Mouse (Mus musculus): Measurements from ENCODE around the gene Dock4. TPM values are rescaled to one million over a fixed set of nuclear protein-coding genes. Genes with fewer than 3 reads are reported as not detected.

The Dock4 gene
- total RNA-seq, 2 experiments from 2014 or later: 90.2 to 93.0 TPM

DNA sequence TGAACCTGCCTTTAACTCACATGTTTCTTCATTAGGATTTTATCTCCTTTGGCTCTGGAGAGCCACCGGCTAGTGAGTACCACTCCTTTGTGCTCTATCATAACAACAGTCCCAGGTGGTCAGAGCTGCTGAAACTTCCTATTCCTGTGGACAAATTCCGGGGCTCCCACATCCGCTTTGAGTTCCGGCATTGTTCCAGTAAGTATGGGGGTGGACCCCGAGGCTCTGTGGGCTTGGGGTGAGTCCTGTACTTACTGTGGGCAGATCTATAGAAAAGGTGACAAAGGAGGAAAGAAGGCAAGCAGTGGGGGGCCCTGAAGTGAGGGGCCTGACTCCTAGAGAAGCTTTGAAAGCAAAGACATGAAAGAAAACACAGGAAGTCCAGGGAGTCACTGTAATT lies 258.5 kb downstream of the Dock4 start:
- DNase-seq (ENCODE audit: low spot score in 2 of 2): no peak
- intact Hi-C loops (cut with DNase I): no loop called here

- no peak for DNase-seq (ENCODE audit: low spot score in 2 of 2)
- intact Hi-C loops (cut with DNase I): no loop called here
Measured at GRCm38 (mm10) chr12:40707108-40707507, 261.4 kb downstream of the Dock4 start.

DNA sequence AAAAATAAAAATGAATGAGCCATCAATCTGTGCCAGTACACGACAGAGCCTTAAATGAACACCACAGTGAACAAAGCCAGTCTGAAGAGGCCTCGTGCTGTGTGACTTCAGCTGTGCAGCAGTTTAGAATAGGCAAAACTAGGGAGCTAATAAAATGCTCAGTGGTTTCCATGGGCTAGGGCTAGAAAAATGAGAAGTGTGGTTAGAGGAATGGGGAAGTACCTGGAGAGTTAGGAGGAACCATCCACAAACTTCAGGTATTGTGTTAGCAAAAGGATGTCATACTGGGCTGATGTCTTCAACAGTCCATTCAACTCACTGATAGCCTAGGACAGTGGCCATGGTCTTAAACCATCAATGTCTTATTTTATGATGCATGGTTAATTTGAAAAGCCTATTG lies 263.3 kb downstream of the Dock4 start:
- no peak for DNase-seq (ENCODE audit: low spot score in 2 of 2)
- intact Hi-C loops (cut with DNase I): no loop called here

GRCm38 (mm10) chr12:40712235-40712634 lies 266.5 kb downstream of the Dock4 start:
- DNase-seq (ENCODE audit: low spot score in 2 of 2): no peak
- intact Hi-C loops (cut with DNase I): no loop called here

- no peak for DNase-seq (ENCODE audit: low spot score in 2 of 2)
- intact Hi-C loops (cut with DNase I): no loop called here
Measured at GRCm38 (mm10) chr12:40714288-40714687, 268.5 kb downstream of the Dock4 start.

- intact Hi-C loops (cut with DNase I): no loop called here
- no peak for DNase-seq (ENCODE audit: low spot score in 2 of 2)
Measured at GRCm38 (mm10) chr12:40715174-40715573, 269.4 kb downstream of the Dock4 start.

DNA sequence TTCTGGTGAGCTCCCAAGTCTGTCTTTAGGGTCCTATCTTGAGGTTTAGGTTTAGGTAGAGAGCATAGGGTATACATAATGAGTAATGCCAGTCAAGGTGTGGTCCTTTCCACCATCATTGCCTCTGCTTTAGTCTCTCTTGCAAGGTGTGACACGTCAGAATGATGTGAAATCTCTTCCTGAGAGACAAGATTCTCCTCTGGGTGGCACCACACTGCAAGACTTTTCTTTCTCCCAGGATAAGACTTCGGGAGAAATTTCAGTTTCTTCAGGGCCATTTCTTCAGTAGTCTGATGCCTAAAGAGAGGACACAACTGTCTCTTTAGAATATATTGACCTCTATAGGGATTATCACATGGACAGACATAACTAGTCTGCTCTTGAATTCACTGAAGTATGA lies 282.6 kb downstream of the Dock4 start:
- intact Hi-C loops (cut with DNase I): loop anchor here (5.0 kb wide), 1 partner anchor 89 kb away; no protein-coding TSS in a partner anchor

GRCm38 (mm10) chr12:40730756-40731155 lies 285.0 kb downstream of the Dock4 start:
- no peak for DNase-seq (ENCODE audit: low spot score in 2 of 2)

More for the DNA sequence above, 282.6 kb downstream of the Dock4 start:
- peak in 1 of 2 experiments; percentile 31 for DNase-seq (ENCODE audit: low spot score in 2 of 2)

DNA sequence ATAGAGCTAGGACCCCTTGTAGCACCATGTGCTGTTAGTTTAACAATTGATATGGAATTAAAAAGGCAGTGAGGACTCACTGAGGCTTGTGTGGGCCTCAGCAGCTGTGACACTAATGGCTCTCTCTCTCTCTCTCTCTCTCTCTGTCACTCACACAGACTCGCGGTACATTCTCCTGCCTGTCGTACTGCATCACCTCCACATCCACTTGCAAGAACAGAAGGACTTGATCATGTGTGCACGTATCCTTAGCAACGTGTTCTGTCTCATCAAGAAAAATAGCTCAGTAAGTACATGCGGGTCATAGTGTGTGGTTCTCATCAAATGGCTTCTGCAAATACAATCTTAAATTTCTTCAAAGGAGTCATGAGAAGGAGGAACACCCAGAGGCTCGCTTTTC lies 299.7 kb downstream of the Dock4 start:
- intact Hi-C loops (cut with DNase I): no loop called here
- DNase-seq (ENCODE audit: low spot score in 2 of 2): no peak

More at GRCm38 (mm10) chr12:40730756-40731155, 285.0 kb downstream of the Dock4 start:
- intact Hi-C loops (cut with DNase I): no loop called here

DNA sequence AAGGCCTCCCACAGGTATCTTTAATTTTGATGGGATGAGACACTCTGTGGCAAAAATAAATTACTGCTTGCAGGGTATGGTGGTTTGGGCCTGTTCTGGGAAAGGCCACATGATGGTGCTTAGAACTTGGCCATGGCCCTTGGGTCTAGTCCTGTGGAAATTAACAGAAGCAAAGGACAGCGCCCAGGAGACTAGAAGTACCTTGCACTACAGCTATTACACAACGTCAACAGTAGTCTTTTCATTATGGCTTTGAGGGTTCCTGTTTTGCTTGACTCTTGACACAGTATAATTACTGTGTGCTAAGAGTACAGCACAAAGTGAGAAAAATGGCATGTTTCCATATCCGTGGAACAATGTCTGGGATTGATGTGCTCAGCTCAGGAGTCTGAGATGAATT lies 300.3 kb downstream of the Dock4 start:
- no peak for DNase-seq (ENCODE audit: low spot score in 2 of 2)
- intact Hi-C loops (cut with DNase I): no loop called here

DNA sequence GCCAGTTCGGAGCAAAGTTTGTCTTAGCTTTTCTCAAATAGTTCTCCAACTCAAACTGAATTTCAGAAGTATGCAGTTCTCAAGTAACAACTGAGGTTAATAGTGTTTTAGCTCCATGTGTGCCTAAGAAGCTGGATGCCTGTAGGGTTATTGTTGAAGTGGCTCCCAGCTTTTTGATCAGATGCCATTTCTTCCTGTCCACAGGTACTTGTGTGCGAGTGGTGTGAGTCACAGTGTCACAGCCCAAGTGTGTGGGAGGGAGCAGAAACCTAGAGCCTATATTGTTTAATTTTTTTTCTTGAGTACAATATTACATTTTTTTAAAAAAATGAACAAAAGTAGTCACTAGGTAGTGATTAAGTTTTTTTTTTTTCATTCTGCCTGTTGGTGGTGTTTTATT lies 313.5 kb downstream of the Dock4 start:
- intact Hi-C loops (cut with DNase I): no loop called here
- no peak for DNase-seq (ENCODE audit: low spot score in 2 of 2)

GRCm38 (mm10) chr12:40767258-40767816 lies 321.6 kb downstream of the Dock4 start:
- intact Hi-C loops (cut with DNase I): no loop called here
- no peak for DNase-seq (ENCODE audit: low spot score in 2 of 2)

GRCm38 (mm10) chr12:40773091-40773490 lies 327.3 kb downstream of the Dock4 start:
- no peak for DNase-seq (ENCODE audit: low spot score in 2 of 2)
- intact Hi-C loops (cut with DNase I): no loop called here

- intact Hi-C loops (cut with DNase I): no loop called here
Measured at GRCm38 (mm10) chr12:40781554-40781953, 335.8 kb downstream of the Dock4 start.

GRCm38 (mm10) chr12:40788621-40789111 lies 342.9 kb downstream of the Dock4 start:
- intact Hi-C loops (cut with DNase I): no loop called here
- DNase-seq (ENCODE audit: low spot score in 2 of 2): no peak

More at GRCm38 (mm10) chr12:40781554-40781953, 335.8 kb downstream of the Dock4 start:
- no peak for DNase-seq (ENCODE audit: low spot score in 2 of 2)

GRCm38 (mm10) chr12:40789379-40790361 lies 343.9 kb downstream of the Dock4 start:
- DNase-seq (ENCODE audit: low spot score in 2 of 2): peak in 1 of 2 experiments; percentile 51
- intact Hi-C loops (cut with DNase I): no loop called here

DNA sequence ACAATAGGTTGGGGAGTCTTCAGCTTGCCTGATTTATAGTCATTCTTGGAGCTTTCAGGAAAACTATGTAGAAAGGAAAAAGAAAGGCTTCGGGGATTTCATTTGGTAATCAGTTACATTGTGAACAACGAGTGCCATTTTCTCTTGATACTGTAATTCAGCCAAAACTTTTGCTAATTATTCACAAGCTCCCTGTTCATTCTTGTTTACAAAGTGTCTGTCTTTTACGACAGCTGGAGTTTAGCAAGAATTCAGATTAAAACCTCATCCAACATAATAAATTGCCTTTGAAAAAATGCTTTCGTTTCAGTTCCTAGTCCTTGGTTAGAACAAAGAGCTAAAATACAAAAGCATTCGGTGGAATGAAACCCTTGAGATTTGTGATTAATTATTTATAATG lies 345.5 kb downstream of the Dock4 start:
- no peak for DNase-seq (ENCODE audit: low spot score in 2 of 2)
- intact Hi-C loops (cut with DNase I): no loop called here

DNA sequence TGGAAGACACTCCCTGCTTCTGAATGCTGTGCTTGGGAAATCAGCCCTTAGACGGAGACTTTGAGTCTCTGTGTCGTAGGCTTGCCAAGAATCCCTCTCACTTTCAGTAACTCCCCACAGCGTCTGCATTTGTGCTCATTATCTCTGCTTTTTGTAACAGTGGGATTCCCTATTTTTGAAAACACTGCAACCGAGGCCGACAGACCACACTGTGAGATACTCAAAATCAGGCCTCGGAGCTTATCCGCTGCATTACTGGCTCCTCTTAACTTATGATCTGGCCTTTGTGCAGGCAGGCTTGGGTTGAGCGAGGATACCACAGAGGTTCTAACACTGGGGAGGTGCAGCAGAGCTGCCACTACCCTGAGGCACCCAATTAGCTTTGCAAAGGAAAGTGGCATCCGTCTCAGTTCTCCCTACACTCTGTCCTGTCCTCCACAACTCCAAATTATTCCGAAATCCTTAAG lies 346.5 kb downstream of the Dock4 start:
- DNase-seq (ENCODE audit: low spot score in 2 of 2): peak in 1 of 2 experiments; percentile 34
- intact Hi-C loops (cut with DNase I): no loop called here

DNA sequence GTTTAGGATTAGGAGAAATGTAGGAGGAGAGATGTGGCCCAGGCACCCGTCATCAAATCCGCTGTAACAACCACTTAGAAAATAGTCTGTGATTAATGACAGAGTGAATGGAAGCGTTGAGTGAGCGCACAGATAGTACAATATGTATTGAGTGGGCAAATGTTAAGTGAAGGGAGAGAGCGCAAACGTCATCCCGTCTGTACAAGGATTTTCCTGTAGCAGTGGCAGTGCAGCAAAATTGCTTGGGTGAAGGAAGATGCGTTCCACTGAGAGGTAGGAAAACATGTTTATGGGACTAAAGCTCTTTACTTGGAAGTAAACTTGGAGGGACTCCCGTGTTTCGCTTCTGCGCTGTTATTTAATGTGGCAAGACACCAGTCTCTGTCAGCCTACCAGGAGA lies 348.3 kb downstream of the Dock4 start:
- intact Hi-C loops (cut with DNase I): no loop called here
- DNase-seq (ENCODE audit: low spot score in 2 of 2): peak; percentile 49 to 53

- intact Hi-C loops (cut with DNase I): no loop called here
- DNase-seq (ENCODE audit: low spot score in 2 of 2): no peak
Measured at GRCm38 (mm10) chr12:40794756-40795155, 349.0 kb downstream of the Dock4 start.

All from left cerebral cortex, postnatal 25 days (tissue).